Mouse (Mus musculus): ENCODE data around the gene Slitrk3. TPM values are rescaled to one million over a fixed set of nuclear protein-coding genes. Genes with fewer than 3 reads are reported as not detected.

Slitrk3 gene
- polyA plus RNA-seq (2017; shearing (Covaris generic)), result not detected

DNA sequence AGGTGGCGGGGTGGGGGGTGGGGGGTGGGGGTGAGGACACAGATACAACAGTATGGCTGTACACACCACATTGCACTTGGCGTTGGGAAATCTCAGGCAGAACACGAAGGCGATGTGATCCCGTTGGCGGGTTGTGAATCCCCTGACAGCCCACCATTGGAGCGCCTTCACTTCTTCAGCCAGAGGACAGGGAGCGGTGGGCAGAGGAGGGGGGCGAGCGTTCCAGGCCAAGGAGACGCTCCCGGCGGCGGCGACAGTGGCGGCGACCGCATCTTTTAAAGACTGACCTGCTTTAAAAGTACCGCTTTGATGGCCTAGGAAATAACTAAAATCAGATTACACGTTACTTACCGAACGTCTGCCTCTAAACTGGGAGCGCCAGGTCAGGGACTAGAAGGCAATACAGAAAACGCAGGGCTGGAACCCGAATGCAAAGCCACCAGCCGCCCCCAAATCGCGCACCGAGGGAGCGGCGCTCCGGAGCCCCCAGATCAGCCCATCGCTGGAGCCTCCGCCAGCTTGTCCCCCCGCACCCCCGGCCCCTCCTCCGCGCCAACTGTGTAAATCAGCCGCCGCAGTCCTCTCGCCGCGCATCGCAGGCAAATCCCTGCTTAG is at the start of gene Slitrk3:
TSS of gene Slitrk3 (minus strand) at position 607 of the 615 bp plus-strand sequence.

Other genes starting within 250 kb of the Slitrk3 start
- gene Sis, start 89.9 kb downstream of the Slitrk3 start, polyA plus RNA-seq (2017; shearing (Covaris generic)), result not detected

Measured in naive thymus-derived CD4-positive, alpha-beta T cell, adult 5 months (primary cell).